Mouse (Mus musculus) left cerebral cortex, adult 11 months (tissue): ENCODE results near the gene Dennd1b.

ENCODE experiments used
- DNase-seq: peaks from one replicate; pipeline ENCODE4 v3.0.0; 2022; ENCODE audit warnings: low spot score

Gene Dennd1b

GRCm38 (mm10) chr1:138963161-138963867 is at the start of gene Dennd1b:
Gene Dennd1b (plus strand): TSS chr1:138963435.
- DNase-seq, result peak; percentile 46

GRCm38 (mm10) chr1:138915596-138915995 is 47.6 kb upstream of the Dennd1b start:
- DNase-seq, result no peak

- no peak for DNase-seq
Measured at GRCm38 (mm10) chr1:138919601-138920000, 43.6 kb upstream of the Dennd1b start.

GRCm38 (mm10) chr1:138920082-138920481 is 43.2 kb upstream of the Dennd1b start:
- DNase-seq, result no peak

- no peak for DNase-seq
Measured at GRCm38 (mm10) chr1:138920799-138921198, 42.4 kb upstream of the Dennd1b start.

GRCm38 (mm10) chr1:138922886-138923285 is 40.3 kb upstream of the Dennd1b start:
- DNase-seq, result no peak

- DNase-seq, result no peak
Measured at GRCm38 (mm10) chr1:138924282-138924681, 39.0 kb upstream of the Dennd1b start.

- DNase-seq, result peak; percentile 22
Measured at GRCm38 (mm10) chr1:138928671-138929483, 34.4 kb upstream of the Dennd1b start.

GRCm38 (mm10) chr1:138929985-138930384 is 33.2 kb upstream of the Dennd1b start:
- no peak for DNase-seq

- DNase-seq, result no peak
Measured at GRCm38 (mm10) chr1:138930856-138931255, 32.4 kb upstream of the Dennd1b start.

- DNase-seq, result no peak
Measured at GRCm38 (mm10) chr1:138936169-138936568, 27.1 kb upstream of the Dennd1b start.

GRCm38 (mm10) chr1:138937686-138938370 is 25.4 kb upstream of the Dennd1b start:
- no peak for DNase-seq

- DNase-seq, result no peak
Measured at GRCm38 (mm10) chr1:138939579-138940139, 23.6 kb upstream of the Dennd1b start.

- no peak for DNase-seq
Measured at GRCm38 (mm10) chr1:138940407-138940806, 22.8 kb upstream of the Dennd1b start.

- DNase-seq, result no peak
Measured at GRCm38 (mm10) chr1:138952173-138952572, 11.1 kb upstream of the Dennd1b start.

GRCm38 (mm10) chr1:138954978-138955377 is 8.3 kb upstream of the Dennd1b start:
- DNase-seq, result no peak

GRCm38 (mm10) chr1:138955455-138955854 is 7.8 kb upstream of the Dennd1b start:
- no peak for DNase-seq

- DNase-seq, result no peak
Measured at GRCm38 (mm10) chr1:138956511-138956910, 6.7 kb upstream of the Dennd1b start.

- DNase-seq, result no peak
Measured at GRCm38 (mm10) chr1:138957111-138957510, 6.1 kb upstream of the Dennd1b start.

GRCm38 (mm10) chr1:138958863-138959262 is 4.4 kb upstream of the Dennd1b start:
- DNase-seq, result no peak

- no peak for DNase-seq
Measured at GRCm38 (mm10) chr1:138959903-138960483, 3.2 kb upstream of the Dennd1b start.
